Mouse (Mus musculus) layer of hippocampus, postnatal 10 days (tissue): ENCODE results near the gene Cttnbp2. TPM values are rescaled to one million over a fixed set of nuclear protein-coding genes. Genes with fewer than 3 reads are reported as not detected.

ENCODE experiments used
- DNase-seq, 2 experiments: peaks; one replicate each; pipeline ENCODE4 v3.0.0; 2021; ENCODE audit warnings: low spot score in 2 of 2
- total RNA-seq, 2 experiments: library from RNA; stranded (reverse); gene quantifications; 2 replicates each; pipeline ENCODE4 v1.2.3; 2021

The Cttnbp2 gene
- total RNA-seq, 2 experiments from 2014 or later: 177 to 187 TPM

GRCm38 (mm10) chr6:18469206-18469605 lies 45.4 kb downstream of the Cttnbp2 start:
- no peak for DNase-seq

GRCm38 (mm10) chr6:18467777-18468176 lies 46.9 kb downstream of the Cttnbp2 start:
- no peak for DNase-seq

GRCm38 (mm10) chr6:18466227-18466626 lies 48.4 kb downstream of the Cttnbp2 start:
- DNase-seq: no peak

GRCm38 (mm10) chr6:18465626-18466025 lies 49.0 kb downstream of the Cttnbp2 start:
- DNase-seq: no peak

- no peak for DNase-seq
Observed at GRCm38 (mm10) chr6:18459657-18460056, 55.0 kb downstream of the Cttnbp2 start.

DNA sequence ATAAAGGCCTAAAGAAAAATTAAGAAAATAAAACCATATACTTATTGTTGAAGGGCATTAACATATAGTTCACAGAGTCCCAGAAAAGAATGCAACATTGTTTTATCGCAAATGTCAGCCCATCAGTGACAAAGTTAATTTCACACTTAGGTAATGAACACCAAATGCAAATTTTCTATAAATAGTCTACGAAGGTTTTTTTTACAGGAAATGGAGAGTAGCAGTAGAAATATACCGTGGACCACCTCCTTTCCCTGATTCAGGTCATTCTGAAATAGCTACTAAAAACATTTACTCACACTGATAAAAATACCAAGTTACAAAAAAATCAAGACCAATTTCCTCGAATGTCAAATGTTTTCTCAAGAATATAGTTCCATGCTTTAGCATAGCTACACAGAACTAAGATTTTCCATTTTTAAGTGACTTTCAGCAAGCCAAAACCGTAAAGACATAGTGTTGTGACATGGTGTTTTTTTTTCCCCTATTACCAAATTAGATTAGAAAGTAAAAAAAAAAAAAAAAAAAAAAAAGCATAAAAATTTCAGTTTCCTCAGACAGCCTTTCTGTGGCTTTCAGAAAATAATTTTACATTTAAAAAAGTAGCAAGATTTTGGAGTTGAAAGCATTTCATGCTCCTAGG lies 64.0 kb downstream of the Cttnbp2 start:
- no peak for DNase-seq

DNA sequence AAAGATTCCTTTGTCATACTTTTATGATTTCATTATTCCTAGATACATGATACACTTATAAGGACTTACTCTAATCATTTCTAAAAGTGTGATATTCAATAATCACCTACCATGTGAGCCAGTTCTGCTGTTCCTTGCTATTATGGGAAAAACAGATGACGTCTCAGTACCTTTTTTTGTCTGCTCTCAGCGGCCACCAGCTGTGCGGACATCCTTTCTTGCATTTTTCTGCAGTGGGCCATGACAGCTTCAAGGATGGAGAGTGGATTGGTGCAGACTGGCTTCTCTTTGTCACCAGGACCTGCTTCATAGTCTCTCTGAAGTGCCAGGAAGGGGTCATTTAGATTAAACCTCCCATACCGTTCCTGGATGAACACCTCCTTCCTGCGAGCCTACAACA lies 66.6 kb downstream of the Cttnbp2 start:
- no peak for DNase-seq

DNA sequence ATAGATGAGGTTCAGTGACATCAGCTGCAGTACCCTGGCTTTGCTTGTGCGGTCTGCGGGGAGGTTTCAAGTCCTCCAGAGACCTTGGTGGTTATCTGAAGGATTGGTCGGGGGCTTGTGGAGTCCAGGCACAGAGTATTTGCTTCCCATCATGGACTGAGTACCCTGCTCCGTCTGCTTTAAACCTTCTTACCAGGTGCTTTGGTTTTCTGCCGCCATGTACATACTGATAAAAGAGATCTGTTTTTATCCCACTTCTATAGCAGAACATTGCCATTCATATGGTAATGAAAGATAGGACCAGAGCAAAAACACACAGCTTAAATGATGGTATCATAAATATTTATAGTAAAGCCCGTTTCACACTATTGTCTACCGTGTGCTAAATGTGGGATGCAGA lies 67.7 kb downstream of the Cttnbp2 start:
- DNase-seq: no peak

GRCm38 (mm10) chr6:18446359-18446758 lies 68.3 kb downstream of the Cttnbp2 start:
- no peak for DNase-seq

GRCm38 (mm10) chr6:18445747-18446146 lies 68.9 kb downstream of the Cttnbp2 start:
- peak; percentile 77 for DNase-seq

GRCm38 (mm10) chr6:18442303-18442702 lies 72.3 kb downstream of the Cttnbp2 start:
- DNase-seq: no peak

DNA sequence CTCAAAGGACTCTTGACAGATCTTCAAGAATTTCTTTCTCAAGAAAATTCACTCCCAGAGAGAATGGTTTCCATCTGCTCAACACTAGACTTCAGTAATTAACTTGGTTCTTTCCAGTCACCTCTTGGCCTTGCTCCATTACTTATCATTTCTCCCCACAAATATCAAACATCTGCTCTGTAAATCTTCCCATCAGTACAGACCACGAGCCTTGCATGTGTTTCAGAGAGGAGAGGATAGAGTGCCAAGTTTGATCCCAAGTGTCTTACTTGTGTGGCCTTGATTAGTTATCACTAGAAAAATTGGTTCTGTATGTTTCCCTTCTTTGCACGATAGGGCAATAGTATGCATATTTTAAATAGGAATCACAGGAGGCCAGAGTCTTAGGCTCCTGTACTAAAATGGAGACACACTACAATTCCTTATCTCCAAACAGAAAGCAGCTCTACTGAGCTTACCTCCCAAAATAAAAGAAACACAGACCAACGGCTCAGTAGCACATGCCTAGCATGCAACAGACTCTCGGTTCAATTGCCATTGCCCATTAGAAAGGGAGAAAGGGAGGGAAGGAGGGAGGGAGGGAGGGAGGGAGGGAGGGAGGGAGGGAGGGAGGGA lies 73.6 kb downstream of the Cttnbp2 start:
- no peak for DNase-seq

- DNase-seq: no peak
Observed at GRCm38 (mm10) chr6:18436127-18436812, 78.4 kb downstream of the Cttnbp2 start.

- no peak for DNase-seq
Observed at GRCm38 (mm10) chr6:18434828-18435531, 79.7 kb downstream of the Cttnbp2 start.

GRCm38 (mm10) chr6:18434355-18434754 lies 80.3 kb downstream of the Cttnbp2 start:
- DNase-seq: no peak

DNA sequence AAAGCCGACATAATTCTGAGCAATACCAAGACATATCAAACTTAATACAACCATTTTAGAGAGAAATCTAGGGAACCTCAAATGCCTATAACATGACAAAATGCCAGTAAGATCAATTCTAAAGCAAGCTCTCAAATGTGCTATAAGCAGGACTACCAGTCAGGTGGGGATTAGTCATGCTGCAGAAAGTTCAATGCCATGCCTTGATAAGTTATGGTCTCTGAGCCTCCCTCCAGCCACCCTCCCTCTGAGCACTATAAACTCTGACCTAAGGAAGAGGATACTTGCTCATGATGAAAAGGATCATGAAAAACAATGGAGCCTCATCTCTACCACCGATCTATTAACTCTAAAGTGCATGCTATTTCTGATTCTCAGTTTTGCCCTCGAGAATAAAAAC lies 82.3 kb downstream of the Cttnbp2 start:
- DNase-seq: no peak

DNA sequence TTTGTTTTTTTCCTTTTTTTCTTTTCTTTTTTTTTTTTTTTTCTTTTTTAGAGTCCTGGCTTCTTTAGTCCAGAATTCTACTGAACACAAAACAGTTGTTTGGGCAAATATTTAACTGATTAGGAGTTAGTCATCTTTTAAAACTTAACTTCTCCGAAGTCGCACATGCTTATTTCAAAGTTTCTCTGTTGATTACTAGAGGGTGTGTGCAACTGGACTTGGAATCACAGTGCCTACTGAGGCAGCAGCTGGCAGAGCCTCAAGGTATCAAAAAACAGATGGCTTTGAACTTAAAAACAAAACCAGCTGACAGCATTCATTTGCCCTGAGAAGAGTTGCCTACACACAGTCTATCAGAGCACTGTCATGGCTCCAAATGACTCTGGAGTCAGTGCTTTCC lies 82.8 kb downstream of the Cttnbp2 start:
- no peak for DNase-seq

- DNase-seq: no peak
Observed at GRCm38 (mm10) chr6:18430062-18430461, 84.6 kb downstream of the Cttnbp2 start.

- DNase-seq: peak in 1 of 2 experiments; percentile 37
Observed at GRCm38 (mm10) chr6:18424822-18425221, 89.8 kb downstream of the Cttnbp2 start.

- no peak for DNase-seq
Observed at GRCm38 (mm10) chr6:18424367-18424766, 90.3 kb downstream of the Cttnbp2 start.

GRCm38 (mm10) chr6:18423112-18423511 lies 91.5 kb downstream of the Cttnbp2 start:
- no peak for DNase-seq

GRCm38 (mm10) chr6:18421561-18421960 lies 93.1 kb downstream of the Cttnbp2 start:
- no peak for DNase-seq
